Mouse (Mus musculus): ENCODE results near the gene Emp1.

Gene Emp1

GRCm38 (mm10) chr6:135407323-135407722 is 45.0 kb downstream of the Emp1 start:
- no peak for DNase-seq (ENCODE audit: low spot score in 2 of 2)

- no peak for DNase-seq (ENCODE audit: low spot score in 2 of 2)
These were observed 49.5 kb downstream of the Emp1 start for GRCm38 (mm10) chr6:135411712-135412319.

- no peak for DNase-seq (ENCODE audit: low spot score in 2 of 2)
These were observed 50.3 kb downstream of the Emp1 start for GRCm38 (mm10) chr6:135412649-135413048.

- DNase-seq (ENCODE audit: low spot score in 2 of 2), result peak; percentile 52 to 65
These were observed 55.1 kb downstream of the Emp1 start for GRCm38 (mm10) chr6:135417459-135417858.

- DNase-seq (ENCODE audit: low spot score in 2 of 2), result no peak
These were observed 56.0 kb downstream of the Emp1 start for GRCm38 (mm10) chr6:135418223-135418824.

- DNase-seq (ENCODE audit: low spot score in 2 of 2), result no peak
These were observed 65.9 kb downstream of the Emp1 start for GRCm38 (mm10) chr6:135428246-135428645.

- no peak for DNase-seq (ENCODE audit: low spot score in 2 of 2)
These were observed 67.0 kb downstream of the Emp1 start for GRCm38 (mm10) chr6:135429268-135429909.

GRCm38 (mm10) chr6:135430441-135430970 is 68.2 kb downstream of the Emp1 start:
- no peak for DNase-seq (ENCODE audit: low spot score in 2 of 2)

All from frontal cortex, postnatal 25 days (tissue).